Mouse (Mus musculus): ENCODE measurements around the gene Zfp235.
A peak's percentile ranks its signal among the peaks of the same experiment; 100 is the strongest.

Zfp235 gene

GRCm38 (mm10) chr7:24133996-24134828 lies at the start of gene Zfp235:
Gene Zfp235 (plus strand): TSS chr7:24134169.
- DNase-seq, result peak; percentile 89

GRCm38 (mm10) chr7:24086871-24087270 lies 47.1 kb upstream of the Zfp235 start:
- DNase-seq, result no peak

GRCm38 (mm10) chr7:24087485-24088125 lies 46.4 kb upstream of the Zfp235 start:
- no peak for DNase-seq

GRCm38 (mm10) chr7:24104403-24104802 lies 29.6 kb upstream of the Zfp235 start:
- no peak for DNase-seq

GRCm38 (mm10) chr7:24105144-24105703 lies 28.7 kb upstream of the Zfp235 start:
- DNase-seq, result no peak

- no peak for DNase-seq
These were observed 23.1 kb upstream of the Zfp235 start for GRCm38 (mm10) chr7:24110839-24111238.

GRCm38 (mm10) chr7:24111772-24112155 lies 22.2 kb upstream of the Zfp235 start:
- no peak for DNase-seq

GRCm38 (mm10) chr7:24112156-24112856 lies 21.7 kb upstream of the Zfp235 start, which contains the start of gene Zfp112:
Gene Zfp112 (plus strand): TSS chr7:24112314.
- no peak for DNase-seq

- no peak for DNase-seq
These were observed 21.0 kb upstream of the Zfp235 start for GRCm38 (mm10) chr7:24113001-24113400.

GRCm38 (mm10) chr7:24116655-24117054 lies 17.3 kb upstream of the Zfp235 start:
- no peak for DNase-seq

- DNase-seq, result no peak
These were observed 459 bp upstream of the Zfp235 start for GRCm38 (mm10) chr7:24133425-24133995.

- no peak for DNase-seq
These were observed 8.6 kb downstream of the Zfp235 start for GRCm38 (mm10) chr7:24142566-24142965.

- peak; percentile 33 for DNase-seq
These were observed 19.3 kb downstream of the Zfp235 start for GRCm38 (mm10) chr7:24153272-24153671.

GRCm38 (mm10) chr7:24172191-24172590 lies 38.2 kb downstream of the Zfp235 start:
- DNase-seq, result no peak

GRCm38 (mm10) chr7:24174618-24175336 lies 40.8 kb downstream of the Zfp235 start, which contains the start of gene Zfp114:
Gene Zfp114 (plus strand): TSS chr7:24175060.
- peak; percentile 42 for DNase-seq

GRCm38 (mm10) chr7:24175337-24175711 lies 41.4 kb downstream of the Zfp235 start:
- DNase-seq, result no peak

GRCm38 (mm10) chr7:24187611-24188010 lies 53.6 kb downstream of the Zfp235 start:
- no peak for DNase-seq

- no peak for DNase-seq
These were observed 55.1 kb downstream of the Zfp235 start for GRCm38 (mm10) chr7:24188901-24189570.

- no peak for DNase-seq
These were observed 55.6 kb downstream of the Zfp235 start for GRCm38 (mm10) chr7:24189571-24189944.

GRCm38 (mm10) chr7:24191361-24191760 lies 57.4 kb downstream of the Zfp235 start:
- DNase-seq, result no peak

Data from thymus, postnatal 14 days (tissue).